Mouse (Mus musculus): ENCODE data around the gene Cdk20. TPM values are rescaled to one million over a fixed set of nuclear protein-coding genes. Genes with fewer than 3 reads are reported as not detected.
"Not testable (repeated sequence)": the region's sequence is repeated elsewhere in the genome, so short reads cannot be mapped to it uniquely, and the experiment has no call there.

The Cdk20 gene
- total and polyA plus RNA-seq, 3 experiments = 0.21 to 2.2 (median 1.5) TPM

DNA sequence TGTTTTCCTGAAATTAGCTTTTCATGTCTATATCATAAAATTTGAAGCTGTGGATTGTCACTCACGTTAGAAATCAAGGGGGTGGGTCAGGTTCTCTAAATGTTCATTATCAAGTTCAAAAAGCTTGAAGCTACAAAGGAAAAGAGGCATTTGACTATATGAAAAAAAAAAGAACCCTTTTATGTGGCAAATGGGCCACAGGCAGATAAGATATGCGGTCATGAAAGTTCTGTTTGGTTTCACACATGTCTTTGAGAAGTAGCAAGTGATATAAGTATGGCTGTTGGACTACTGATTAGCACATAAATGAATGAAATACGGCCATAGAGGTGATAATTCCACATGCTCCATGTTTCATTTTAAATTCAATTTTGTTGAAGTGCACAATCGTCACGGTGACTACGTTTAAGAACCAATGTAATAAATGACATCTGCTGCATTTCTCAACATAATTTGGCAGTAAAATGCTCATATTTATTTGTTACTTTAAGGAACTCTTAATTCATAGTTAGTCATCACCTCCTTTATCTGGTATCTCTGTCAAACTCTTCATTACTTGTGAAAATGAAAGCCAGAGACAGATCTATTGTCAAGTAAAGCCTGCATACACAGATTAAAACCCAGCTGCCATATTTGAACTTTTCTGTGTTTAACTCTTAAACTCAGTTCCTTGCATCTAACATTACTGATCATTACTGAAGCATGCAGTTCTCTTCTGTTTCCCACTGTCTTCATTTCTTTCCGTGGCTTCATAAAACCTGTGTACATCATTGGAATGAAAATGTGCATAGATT lies 18.1 kb downstream of the Cdk20 start:
- no peak overlapping the region for H3K4me3 ChIP-seq (replicated peaks in 1 of 3; ENCODE audit: low read depth in 2 of 3, low read length in 2 of 3, poor library complexity in 1 of 3)
- no peaks in the 10 kb centered on the region for H3K79me2 ChIP-seq (replicated peaks; ENCODE audit: control insufficient read depth, extremely low read depth, insufficient read depth, poor library complexity, severe bottlenecking)
- H3K27ac ChIP-seq (ENCODE audit: insufficient read depth, low read depth) = no peak overlapping the region
- in situ Hi-C loops (cut with MboI; ENCODE audit: low pct_ligation_motif_present, low pct_unique_long_range_greater_than_20kb, low sequenced_read_pairs) = no loop called here
- dilution Hi-C loops (cut with MboI; ENCODE audit: extremely low pct_ligation_motif_present, extremely low pct_unique_long_range_greater_than_20kb, low sequenced_read_pairs) = no loop called here
- no peak for DNase-seq (ENCODE audit: extremely low read depth)
- no peaks in the 10 kb centered on the region for H3K4me1 ChIP-seq (ENCODE audit: control insufficient read depth in 1 of 2, insufficient read depth in 2 of 2)
- TF ChIP-seq POLR2AphosphoS2 (IDR thresholded peaks at IDR 0.05; ENCODE audit: low read depth, low read length) = no peak
- TF ChIP-seq GABPA (IDR thresholded peaks at IDR 0.05; ENCODE audit: insufficient replicate concordance, low read depth, low read length) = no peak
- TF ChIP-seq EP300 (IDR thresholded peaks at IDR 0.05; ENCODE audit: low read length) = no peak
- no peak for TF ChIP-seq CTCF (conservative IDR thresholded peaks at IDR 0.05 in 1 of 2, IDR thresholded peaks at IDR 0.05 in 1 of 2; ENCODE audit: low read depth in 2 of 2, low read length in 2 of 2)
- no peak for TF ChIP-seq CHD2 (IDR thresholded peaks at IDR 0.05; ENCODE audit: low read length)
- no peak for TF ChIP-seq IRF4 (IDR thresholded peaks at IDR 0.05; ENCODE audit: low read depth, low read length)
- TF ChIP-seq MYC (IDR thresholded peaks at IDR 0.05; ENCODE audit: low read depth, low read length) = no peak
- TF ChIP-seq USF2 (conservative IDR thresholded peaks at IDR 0.05; ENCODE audit: low read depth, low read length) = no peak
- TF ChIP-seq TCF12 (IDR thresholded peaks at IDR 0.05; ENCODE audit: low read depth, low read length) = no peak
- no peak for TF ChIP-seq SIN3A (IDR thresholded peaks at IDR 0.05; ENCODE audit: low read length)
- no peak for TF ChIP-seq ZKSCAN1 (IDR thresholded peaks at IDR 0.05; ENCODE audit: borderline replicate concordance, low read depth, low read length)
- TF ChIP-seq USF1 (IDR thresholded peaks at IDR 0.05; ENCODE audit: low read depth, low read length) = no peak
- TF ChIP-seq MXI1 (IDR thresholded peaks at IDR 0.05; ENCODE audit: low read depth, low read length) = no peak
- TF ChIP-seq NELFE (IDR thresholded peaks at IDR 0.05; ENCODE audit: low read depth, low read length) = no peak
- no peak for TF ChIP-seq MAFK (IDR thresholded peaks at IDR 0.05; ENCODE audit: insufficient replicate concordance, low read length)
- TF ChIP-seq HCFC1 (IDR thresholded peaks at IDR 0.05; ENCODE audit: low read depth, low read length) = no peak
- TF ChIP-seq JUND (conservative IDR thresholded peaks at IDR 0.05; ENCODE audit: low read depth, low read length) = no peak
- TF ChIP-seq UBTF (IDR thresholded peaks at IDR 0.05; ENCODE audit: low read depth, low read length) = no peak
- H3K36me3 ChIP-seq (replicated peaks in 1 of 2; ENCODE audit: control insufficient read depth in 1 of 2, insufficient read depth in 1 of 2, low read length in 1 of 2) = no peaks in the 10 kb centered on the region
- no peaks in the 10 kb centered on the region for H3K27me3 ChIP-seq (replicated peaks)
- no peak overlapping the region for H3K4me2 ChIP-seq (ENCODE audit: insufficient read depth, low read depth, poor library complexity, severe bottlenecking)
- H3K9ac ChIP-seq (ENCODE audit: insufficient read depth, low read depth) = no peak overlapping the region
- H3K9me3 ChIP-seq (replicated peaks; ENCODE audit: low read length) = no peaks in the 10 kb centered on the region

DNA sequence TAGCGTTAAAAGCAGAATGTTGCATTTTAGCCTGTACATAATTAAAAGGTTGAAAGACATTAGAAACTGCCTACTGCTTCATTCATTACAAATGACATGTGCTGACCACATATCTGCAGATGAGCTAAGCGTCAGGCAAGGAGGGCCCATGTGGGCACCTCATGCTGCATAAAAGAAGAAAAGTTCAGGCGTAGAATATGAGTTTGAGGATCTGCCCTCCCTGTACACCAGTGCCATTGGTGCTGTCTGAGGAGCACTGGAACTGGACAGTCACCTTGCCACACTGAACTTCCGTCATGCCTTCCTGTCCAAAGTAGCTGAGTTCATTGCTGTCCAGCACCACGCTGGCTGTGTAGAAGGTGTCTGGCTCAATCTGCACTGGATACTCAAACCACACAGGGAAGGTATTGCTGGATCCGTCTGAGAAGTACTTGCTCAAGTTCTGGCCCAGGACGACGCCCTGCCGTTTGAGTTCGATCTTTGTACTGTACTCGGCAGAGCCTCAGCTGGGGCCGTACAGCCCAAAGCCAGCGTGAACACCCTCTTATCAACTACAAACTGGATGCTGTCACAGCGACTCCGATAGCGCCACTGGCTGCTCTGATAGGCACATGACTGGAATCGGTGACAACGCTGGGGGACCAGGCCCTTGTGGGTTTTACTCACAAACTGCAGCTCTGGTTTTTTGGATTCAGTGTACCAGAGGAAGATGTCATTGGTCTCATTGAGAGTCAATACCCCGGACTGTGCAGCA lies 25.3 kb downstream of the Cdk20 start:
- H3K9ac ChIP-seq (ENCODE audit: insufficient read depth, low read depth); in situ Hi-C loops (cut with MboI; ENCODE audit: low pct_ligation_motif_present, low pct_unique_long_range_greater_than_20kb, low sequenced_read_pairs); H3K4me1 ChIP-seq (ENCODE audit: control insufficient read depth in 1 of 2, insufficient read depth in 2 of 2); H3K79me2 ChIP-seq (replicated peaks; ENCODE audit: control insufficient read depth, extremely low read depth, insufficient read depth, poor library complexity, severe bottlenecking); H3K9me3 ChIP-seq (replicated peaks; ENCODE audit: low read length); H3K36me3 ChIP-seq (replicated peaks in 1 of 2; ENCODE audit: control insufficient read depth in 1 of 2, insufficient read depth in 1 of 2, low read length in 1 of 2); H3K27me3 ChIP-seq (replicated peaks); dilution Hi-C loops (cut with MboI; ENCODE audit: extremely low pct_ligation_motif_present, extremely low pct_unique_long_range_greater_than_20kb, low sequenced_read_pairs); H3K27ac ChIP-seq (ENCODE audit: insufficient read depth, low read depth); H3K4me2 ChIP-seq (ENCODE audit: insufficient read depth, low read depth, poor library complexity, severe bottlenecking); H3K4me3 ChIP-seq (replicated peaks in 1 of 3; ENCODE audit: low read depth in 2 of 3, low read length in 2 of 3, poor library complexity in 1 of 3); DNase-seq (ENCODE audit: extremely low read depth): not testable (repeated sequence)
